Mouse (Mus musculus) midbrain, embryonic 16.5 days (tissue): ENCODE data around the gene Trim72. TPM values are rescaled to one million over a fixed set of nuclear protein-coding genes. Genes with fewer than 3 reads are reported as not detected.
A peak's percentile ranks its signal among the peaks of the same experiment; 100 is the strongest.

Source experiments
- ATAC-seq: fragments of 200-750 bp; cut with Nextera tagmentation; 2 replicates; pipeline ENCODE4 v1.8.0; 2017; ENCODE audit warnings: moderate TSS enrichment
- H3K27ac ChIP-seq: fragments of 300-500 bp; sonication (generic); 2 replicates; pipeline ENCODE4 v1.5.1; 2014; ENCODE audit warnings: mild to moderate bottlenecking, low read length, mixed read lengths
- H3K27me3 ChIP-seq: fragments of 300-500 bp; sonication (generic); 2 replicates; pipeline ENCODE4 v1.6.1; 2014; ENCODE audit warnings: low read depth, low read length, mixed read lengths; ENCODE audit not compliant: control insufficient read depth, insufficient read depth
- H3K36me3 ChIP-seq: fragments of 300-500 bp; sonication (generic); 2 replicates; pipeline ENCODE4 v1.6.1; 2014; ENCODE audit warnings: mild to moderate bottlenecking, low read length, moderate library complexity, mixed read lengths; ENCODE audit not compliant: control insufficient read depth, insufficient read depth
- H3K4me1 ChIP-seq: fragments of 300-500 bp; sonication (generic); 2 replicates; pipeline ENCODE4 v1.6.1; 2014; ENCODE audit warnings: mild to moderate bottlenecking, low read length, mixed read lengths; ENCODE audit not compliant: control insufficient read depth, insufficient read depth
- H3K4me2 ChIP-seq: fragments of 300-500 bp; sonication (generic); 2 replicates; pipeline ENCODE4 v1.6.1; 2014; ENCODE audit warnings: mild to moderate bottlenecking, low read length, mixed read lengths
- H3K4me3 ChIP-seq: fragments of 300-500 bp; sonication (generic); 2 replicates; pipeline ENCODE4 v1.5.1; 2014; ENCODE audit warnings: low read depth, mild to moderate bottlenecking, low read length, moderate library complexity, mixed read lengths
- H3K9ac ChIP-seq: fragments of 300-500 bp; sonication (generic); 2 replicates; pipeline ENCODE4 v1.6.1; 2014; ENCODE audit warnings: low read depth, low read length, mixed read lengths
- H3K9me3 ChIP-seq: fragments of 300-500 bp; sonication (generic); replicated peaks from 2 replicates; pipeline ENCODE4 v1.6.1; 2014; ENCODE audit warnings: mild to moderate bottlenecking, low read length, mixed read lengths; ENCODE audit not compliant: control insufficient read depth, poor library complexity, severe bottlenecking
- WGBS: fragments of 180-500 bp; shearing (Covaris S2); extraction: QIAGEN DNeasy Blood & Tissue Kit; methylation state at CpG from one replicate; pipeline ENCODE4 v1.1.7; 2014; 5-methylcytosine and 5-hydroxymethylcytosine counted together
- polyA plus RNA-seq: library from polyadenylated mRNA; unstranded; fragments of >200 nt; fragmentation: Nextera tagmentation; extraction: Ambion mirVana; gene quantifications from 2 replicates; pipeline ENCODE4 v1.2.1, GENCODE M21; 2015

Gene Trim72
- polyA plus RNA-seq: not detected in 2 replicates

DNA sequence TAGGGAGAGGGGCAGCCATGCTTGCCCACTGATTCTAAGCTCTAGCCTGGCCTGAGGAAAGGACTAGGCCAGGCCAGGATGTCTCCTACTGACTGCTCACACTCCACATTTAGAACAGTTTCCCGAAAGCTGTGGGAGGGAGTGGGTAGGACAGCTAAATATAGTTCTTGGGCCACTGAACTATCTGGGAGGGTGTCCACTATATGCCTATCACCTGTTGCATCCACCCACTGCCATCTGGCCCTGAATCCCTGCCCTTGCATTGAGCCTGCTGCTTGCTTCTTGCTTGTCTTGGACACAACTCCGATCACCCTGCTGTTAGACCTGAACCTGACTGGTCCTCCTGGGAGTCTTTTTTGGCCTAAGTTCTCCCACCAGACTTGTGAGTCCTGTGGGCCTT lies at the start of gene Trim72:
Gene Trim72 (plus strand): TSS at position 262 of the 400 bp plus-strand sequence.
- ATAC-seq: no peak
- Histone ChIP-seq H3K9me3 (no peaks in the 10 kb centered on the region), H3K9ac (no peak within 1 kb of the TSS), H3K27ac (no peak within 1 kb of the TSS), H3K4me2 (peak within 1 kb of the TSS; percentile 22; the same call in 1 of the 2 replicates), H3K4me3 (no peak within 1 kb of the TSS), H3K4me1 (0 out of 2 replicates have a peak, but pooled peaks cover 2% of the 10 kb centered on the region), H3K27me3 (0 out of 2 replicates have a peak, but pooled peaks cover 3% of the 10 kb centered on the region), H3K36me3 (no peaks in the 10 kb centered on the region)
- WGBS: 88% methylated on average over 2 of the region's 2 CpGs

DNA sequence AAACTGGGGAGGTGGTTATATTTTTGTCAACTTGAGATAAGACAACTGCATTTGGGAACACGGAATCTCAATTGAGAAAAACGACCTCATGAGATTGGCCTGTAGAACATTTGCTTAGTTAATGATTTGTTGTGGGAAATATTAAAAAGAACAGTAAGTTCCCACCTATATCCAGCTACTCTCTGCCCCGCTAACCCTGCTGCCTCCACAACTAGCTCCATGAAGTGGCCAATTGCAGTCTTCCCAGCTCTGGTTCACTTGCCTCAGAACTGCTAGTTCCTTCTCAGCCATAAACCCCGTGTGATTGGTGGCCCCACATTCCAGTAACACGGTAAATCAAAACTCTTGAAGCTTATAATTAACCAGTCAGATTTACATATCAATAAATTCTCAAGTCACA lies 44.4 kb upstream of the Trim72 start:
- H3K4me3 ChIP-seq: no peak overlapping the region
- no peaks in the 10 kb centered on the region; the same call in 1 of the 2 replicates for H3K27me3 ChIP-seq
- no peaks in the 10 kb centered on the region for H3K36me3 ChIP-seq
- ATAC-seq: no peak
- H3K9ac ChIP-seq: no peak overlapping the region
- no peaks in the 10 kb centered on the region for H3K9me3 ChIP-seq
- no peak overlapping the region for H3K27ac ChIP-seq
- no peaks in the 10 kb centered on the region for H3K4me1 ChIP-seq
- no peak overlapping the region for H3K4me2 ChIP-seq
- WGBS: 73% methylated on average over 5 of the region's 5 CpGs

DNA sequence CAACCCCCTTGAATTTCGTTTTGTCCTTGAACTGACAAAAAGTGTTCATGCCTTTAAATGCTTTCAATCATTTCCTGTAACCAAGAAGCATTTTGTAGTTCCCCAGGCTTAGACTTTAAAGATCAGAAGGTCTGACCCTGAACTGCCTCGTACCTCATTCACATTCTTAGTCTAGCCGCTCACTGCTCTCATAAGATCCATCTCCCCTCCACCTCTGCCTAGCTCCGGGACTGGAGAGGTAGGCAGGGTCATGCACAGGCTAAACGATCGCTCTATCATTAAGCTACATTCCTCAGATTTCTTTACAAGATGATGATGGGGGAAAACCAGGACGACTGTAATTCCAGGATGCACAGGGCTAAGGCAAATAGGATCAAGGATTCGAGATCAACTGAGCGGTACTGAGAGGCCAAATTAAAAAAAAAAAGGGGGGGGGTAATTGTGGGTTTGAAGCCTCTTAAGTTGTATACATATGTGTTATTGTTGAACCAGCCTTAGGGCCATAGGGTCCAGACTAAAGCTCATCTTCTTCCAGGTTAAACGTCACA lies 37.3 kb upstream of the Trim72 start:
- peaks cover 10% of the 10 kb centered on the region for H3K36me3 ChIP-seq
- peak overlapping the region; percentile 99 for H3K27ac ChIP-seq
- H3K4me2 ChIP-seq: peak overlapping the region; percentile 64
- H3K27me3 ChIP-seq: no peaks in the 10 kb centered on the region
- H3K4me3 ChIP-seq: peak overlapping the region; percentile 95
- H3K9me3 ChIP-seq: no peaks in the 10 kb centered on the region
- 9% methylated on average over 10 of the region's 10 CpGs for WGBS
- ATAC-seq: peak; percentile 25; the same call in 1 of the 2 replicates
- H3K9ac ChIP-seq: peak overlapping the region; percentile 98
- peaks cover 27% of the 10 kb centered on the region for H3K4me1 ChIP-seq

DNA sequence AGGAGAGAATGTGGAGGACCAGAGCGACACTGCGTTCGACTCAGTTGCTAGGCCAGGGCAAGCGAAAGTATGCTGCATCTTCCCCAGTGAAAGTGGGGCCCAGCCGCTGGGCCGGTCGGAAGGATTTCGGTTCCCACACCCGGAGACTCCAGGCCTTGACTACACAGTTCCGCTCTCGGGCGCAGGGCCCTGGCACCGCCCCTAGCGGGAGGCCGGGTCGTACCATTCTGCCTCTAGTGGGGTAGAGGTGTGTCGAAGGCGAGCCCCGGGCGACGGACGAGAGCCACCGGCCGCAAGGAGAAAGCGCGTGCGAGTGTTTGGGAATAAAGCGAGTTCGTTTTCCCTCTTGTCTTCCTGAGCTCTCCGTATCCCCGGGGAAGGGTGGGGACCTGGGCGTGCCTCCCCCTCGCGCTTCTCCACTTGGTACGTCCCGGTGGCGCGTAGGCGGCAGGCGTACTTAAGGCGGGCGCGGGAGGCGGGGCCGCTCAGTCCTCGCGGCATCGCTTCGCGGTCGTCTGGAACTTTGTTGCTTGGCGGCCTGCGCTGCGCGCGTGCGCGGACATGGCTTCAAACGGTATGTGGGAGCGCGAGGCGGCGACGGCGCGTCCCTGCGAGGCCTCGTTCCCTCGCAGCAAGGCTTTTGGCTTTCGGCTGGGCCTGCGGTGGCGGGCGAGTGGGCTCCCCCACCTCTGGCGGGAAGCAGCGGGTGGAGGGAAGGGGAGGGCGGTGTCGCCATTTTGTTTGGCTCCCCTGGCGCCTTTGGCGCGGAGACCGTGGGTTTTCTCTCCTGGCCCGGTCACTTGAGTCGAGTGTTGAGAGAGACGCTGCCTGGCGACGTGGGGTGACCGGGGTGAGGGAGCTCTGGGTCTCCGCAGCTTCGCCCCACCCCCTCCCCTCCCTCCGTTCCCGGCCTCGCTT lies 36.5 kb upstream of the Trim72 start, which contains the start of gene Fus:
Gene Fus (plus strand): TSS at position 454 of the 918 bp plus-strand sequence.
- peak; percentile 96 for ATAC-seq
- Histone ChIP-seq H3K36me3 (peaks cover 13% of the 10 kb centered on the region), H3K27ac (peak within 1 kb of the TSS; percentile 99), H3K9me3 (no peaks in the 10 kb centered on the region), H3K9ac (peak within 1 kb of the TSS; percentile 98), H3K27me3 (no peaks in the 10 kb centered on the region), H3K4me2 (peak within 1 kb of the TSS; percentile 96), H3K4me1 (peaks cover 27% of the 10 kb centered on the region), H3K4me3 (peak within 1 kb of the TSS; percentile 95)
- WGBS: under 1% methylated on average over 89 of the region's 92 CpGs

DNA sequence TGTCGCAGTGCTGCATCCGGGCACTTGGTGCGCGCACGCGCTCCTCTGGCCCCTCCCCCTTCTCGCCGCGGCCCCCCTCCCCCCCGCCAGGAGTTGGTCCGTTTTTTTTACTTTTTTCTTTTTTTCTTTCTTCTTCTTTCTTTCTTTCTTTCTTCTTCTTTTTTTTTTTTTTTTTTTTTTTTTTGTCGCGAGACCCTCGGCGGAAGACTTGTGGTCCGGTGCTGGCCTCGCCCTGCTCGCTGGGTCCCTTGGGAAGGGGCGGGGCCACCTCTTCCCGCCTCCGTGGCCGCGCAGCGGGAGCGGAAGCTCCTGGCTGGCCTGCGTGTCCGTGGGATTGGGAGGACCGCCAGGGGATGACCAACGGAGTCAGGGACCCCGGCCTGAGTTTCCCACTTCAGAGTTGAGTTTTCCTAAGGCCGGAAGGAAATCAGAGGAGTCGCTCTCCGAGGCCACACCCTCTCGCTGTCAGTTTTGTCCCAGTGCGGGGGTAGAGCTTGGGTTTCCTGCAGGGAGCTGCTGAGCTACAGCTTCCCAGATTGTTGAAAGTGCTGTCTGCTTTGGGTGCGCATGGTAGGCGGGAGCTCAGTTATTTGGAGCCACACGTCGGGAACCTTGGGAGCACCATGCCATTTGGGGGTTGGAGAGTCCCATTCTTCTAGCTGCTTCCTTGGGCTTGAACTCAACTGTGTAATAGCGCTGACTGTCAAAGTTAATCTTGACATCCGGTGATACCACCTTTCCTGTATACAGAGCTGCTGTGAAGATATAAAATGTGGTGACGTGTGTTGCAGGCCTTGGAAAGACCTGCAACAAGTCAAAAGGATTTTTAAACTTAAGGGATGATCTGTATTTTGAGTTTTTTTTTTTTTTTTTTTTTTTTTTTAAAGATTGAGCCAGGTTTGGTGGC lies 35.6 kb upstream of the Trim72 start:
- H3K9ac ChIP-seq: peak overlapping the region; percentile 98
- peak overlapping the region; percentile 95 for H3K4me3 ChIP-seq
- under 1% methylated on average over 38 of the region's 42 CpGs for WGBS
- peak overlapping the region; percentile 99 for H3K27ac ChIP-seq
- no peaks in the 10 kb centered on the region for H3K27me3 ChIP-seq
- peaks cover 21% of the 10 kb centered on the region for H3K36me3 ChIP-seq
- H3K4me2 ChIP-seq: peak overlapping the region; percentile 96
- ATAC-seq: peak; percentile 50; the same call in 1 of the 2 replicates
- no peaks in the 10 kb centered on the region for H3K9me3 ChIP-seq
- peaks cover 27% of the 10 kb centered on the region for H3K4me1 ChIP-seq

DNA sequence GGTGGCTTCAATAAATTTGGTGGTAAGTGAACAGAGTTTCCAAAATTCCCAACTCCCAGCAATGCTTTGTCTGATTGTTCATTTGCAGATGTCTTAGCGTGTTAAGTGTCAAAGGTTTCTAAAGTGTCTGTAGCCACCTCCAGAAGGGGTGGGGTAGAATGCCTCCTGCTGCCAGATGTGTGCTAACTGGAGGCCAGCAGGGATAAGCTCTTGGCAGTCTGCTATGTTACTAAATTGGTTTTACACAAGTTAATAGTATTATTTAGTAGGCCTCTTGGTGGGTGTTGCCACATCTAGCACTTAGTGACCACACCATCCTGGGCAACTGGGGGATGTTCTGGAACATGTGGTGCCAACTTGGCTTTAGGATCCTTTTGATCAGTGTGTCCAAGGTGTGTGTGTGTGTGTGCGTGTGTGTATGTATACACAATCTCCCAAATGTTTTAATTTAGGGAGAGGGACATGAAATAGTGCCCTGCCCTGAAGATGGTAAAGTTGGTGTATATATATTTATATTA lies 29.3 kb upstream of the Trim72 start:
- H3K27me3 ChIP-seq: no peaks in the 10 kb centered on the region
- H3K9ac ChIP-seq: no peak overlapping the region
- H3K27ac ChIP-seq: no peak overlapping the region
- peaks cover 59% of the 10 kb centered on the region for H3K36me3 ChIP-seq
- no peak overlapping the region for H3K4me2 ChIP-seq
- no peak overlapping the region for H3K4me3 ChIP-seq
- ATAC-seq: no peak
- WGBS: 95% methylated on average over 2 of the region's 2 CpGs
- H3K9me3 ChIP-seq: no peaks in the 10 kb centered on the region
- peaks cover 8% of the 10 kb centered on the region for H3K4me1 ChIP-seq

DNA sequence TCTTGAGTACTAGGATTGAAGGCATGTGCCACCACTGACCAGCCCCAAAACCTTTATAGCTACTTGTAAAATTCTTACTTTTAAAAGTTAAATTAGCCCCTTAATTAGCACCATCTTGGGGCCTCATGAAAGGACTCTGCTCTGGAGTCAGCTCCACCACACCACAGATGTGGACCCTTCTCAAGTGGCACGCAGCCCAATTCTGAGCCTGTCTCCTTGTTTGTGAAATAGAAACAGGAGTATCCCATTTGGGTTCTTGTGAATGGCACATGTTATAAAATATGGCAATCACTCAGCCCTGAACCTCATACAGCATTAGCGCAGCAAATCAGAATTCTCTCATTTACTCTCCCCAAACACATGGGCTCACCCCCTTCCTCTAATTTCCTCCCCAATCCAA lies 24.9 kb upstream of the Trim72 start:
- WGBS: 99% methylated on average over 2 of the region's 2 CpGs
- ATAC-seq: no peak
- H3K9me3 ChIP-seq: no peaks in the 10 kb centered on the region

DNA sequence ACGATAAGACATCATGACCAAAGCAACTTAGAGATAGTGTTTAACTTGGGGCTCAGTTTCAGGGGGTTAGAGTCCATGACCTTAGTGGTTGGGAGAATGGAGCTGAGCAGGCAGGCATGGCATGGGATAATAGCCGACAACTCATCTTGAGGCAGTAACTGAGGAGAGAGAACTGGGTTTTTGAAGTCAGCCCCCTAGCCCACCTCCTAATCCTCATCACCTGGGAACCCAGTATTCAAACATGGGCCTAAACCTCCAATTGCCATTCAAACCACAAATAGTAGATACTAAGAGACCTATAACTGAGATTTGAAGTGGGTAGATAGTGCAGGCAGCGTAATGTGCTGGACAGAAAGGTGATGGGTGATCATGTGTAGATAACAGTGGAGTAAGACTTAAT lies 23.1 kb upstream of the Trim72 start:
- Histone ChIP-seq H3K4me1 (no peaks in the 10 kb centered on the region), H3K36me3 (peaks cover 65% of the 10 kb centered on the region), H3K27me3 (no peaks in the 10 kb centered on the region), H3K4me2 (no peak overlapping the region), H3K9me3 (no peaks in the 10 kb centered on the region), H3K4me3 (no peak overlapping the region), H3K27ac (no peak overlapping the region), H3K9ac (no peak overlapping the region)
- WGBS: 97% methylated on average over 3 of the region's 3 CpGs
- no peak for ATAC-seq

More for the DNA sequence above, 24.9 kb upstream of the Trim72 start:
- Histone ChIP-seq H3K4me2 (no peak overlapping the region), H3K36me3 (peaks cover 73% of the 10 kb centered on the region), H3K27ac (no peak overlapping the region), H3K4me1 (no peaks in the 10 kb centered on the region), H3K27me3 (no peaks in the 10 kb centered on the region), H3K9ac (no peak overlapping the region), H3K4me3 (no peak overlapping the region)
